Mouse (Mus musculus) kidney, adult 11 months (tissue): ENCODE measurements around the gene Syt1.
A peak's percentile ranks its signal among the peaks of the same experiment; 100 is the strongest.

Experiments used
- DNase-seq: peaks from one replicate; pipeline ENCODE4 v3.0.0; 2022

The Syt1 gene

DNA sequence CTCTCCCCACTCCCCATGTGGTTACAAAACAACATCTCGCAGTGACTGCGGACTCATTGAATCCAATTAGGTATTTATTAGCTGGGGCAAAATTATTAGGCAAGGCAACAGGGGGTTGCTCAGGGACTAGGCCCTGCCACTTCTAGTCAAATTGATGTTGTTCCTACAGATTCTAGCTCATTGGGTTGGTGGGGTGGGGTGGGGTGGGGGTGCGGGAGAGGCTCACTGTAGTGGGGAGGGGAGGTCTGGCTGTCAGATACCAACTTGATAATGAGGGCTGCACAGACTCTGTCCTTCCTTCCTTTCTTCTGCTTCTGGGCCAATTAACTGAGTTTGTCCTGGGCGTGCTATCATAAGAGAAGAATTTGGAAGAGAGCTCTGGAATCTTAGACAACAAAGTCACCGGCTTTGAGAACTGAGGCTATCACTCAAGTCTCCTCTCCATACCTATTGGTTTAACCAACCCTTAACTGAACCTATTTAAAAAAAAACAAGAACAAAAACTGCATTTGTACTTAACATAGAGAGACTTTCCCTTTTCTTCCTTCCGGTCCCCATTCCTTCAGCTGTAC lies 441.1 kb downstream of the Syt1 start:
- no peak for DNase-seq

DNA sequence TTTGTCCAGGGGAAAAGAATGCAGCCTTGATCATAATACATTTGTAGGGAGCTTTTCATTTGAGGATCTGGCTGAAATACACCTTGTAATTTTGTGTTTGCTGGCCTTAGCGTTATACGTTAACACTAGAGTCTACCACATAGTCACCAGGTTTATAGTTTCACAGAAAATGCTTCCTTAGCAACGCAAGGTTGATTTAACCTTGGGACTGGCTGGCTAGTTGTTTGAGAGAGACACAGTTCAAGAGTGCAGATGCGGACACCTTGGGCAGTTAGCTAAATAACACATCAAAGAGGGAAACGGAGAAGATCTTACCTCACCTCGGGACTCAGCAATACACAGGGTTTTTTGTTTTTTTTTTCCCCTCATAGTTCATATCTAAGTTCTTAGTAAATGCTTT lies 441.9 kb downstream of the Syt1 start:
- peak; percentile 59 for DNase-seq

DNA sequence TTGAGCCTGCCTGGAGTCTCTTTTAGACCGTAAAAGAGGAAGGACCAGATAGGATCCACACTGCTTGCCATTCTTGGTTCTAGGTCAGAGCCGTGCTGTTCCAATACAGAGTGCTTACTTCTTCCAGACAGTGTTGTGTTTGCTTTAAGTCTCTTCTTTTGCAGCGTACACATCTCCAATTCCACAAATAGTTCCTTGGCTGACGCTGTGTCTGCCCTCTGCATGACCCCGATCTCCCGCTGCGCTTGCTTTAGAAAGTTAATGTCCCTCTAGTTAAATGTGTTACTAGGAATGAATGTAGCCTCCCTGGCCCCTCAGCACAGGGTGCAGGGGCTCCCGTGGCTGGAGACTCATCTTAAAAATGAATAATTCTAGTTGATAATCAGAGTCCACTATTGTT lies 442.6 kb downstream of the Syt1 start:
- DNase-seq: peak; percentile 86

DNA sequence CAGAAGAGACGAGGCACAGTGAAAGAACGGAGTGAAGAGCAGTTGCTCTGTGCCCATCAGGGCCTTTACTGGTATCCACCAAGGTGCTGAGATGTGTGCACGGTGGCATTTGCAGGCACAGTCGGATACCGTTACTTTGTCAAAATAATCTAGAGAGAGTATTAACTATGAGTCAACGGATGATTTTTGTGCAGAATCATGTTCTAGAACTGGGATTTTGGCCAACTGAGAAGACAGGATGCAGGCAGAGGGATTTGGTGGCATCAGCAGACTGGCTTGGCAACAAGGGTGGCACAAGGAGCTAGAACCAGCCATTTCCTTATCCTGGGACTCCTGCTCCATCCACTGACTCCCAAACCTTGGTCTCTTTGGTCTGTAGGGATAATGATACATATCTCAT lies 443.3 kb downstream of the Syt1 start:
- DNase-seq: no peak

DNA sequence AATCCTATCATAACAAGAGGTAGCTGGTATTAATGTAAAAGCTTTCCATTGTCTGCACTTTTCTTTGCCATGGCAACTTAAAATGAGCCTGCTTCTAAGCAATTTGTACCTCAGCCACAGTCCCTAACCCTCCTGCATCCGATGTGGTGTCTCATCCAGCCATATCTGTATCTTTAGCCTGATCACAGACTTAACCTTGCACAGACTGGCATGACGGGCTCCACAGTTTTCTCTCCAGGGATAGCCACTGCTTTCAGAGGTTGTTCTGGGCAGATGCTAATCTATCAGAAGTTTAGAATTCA lies 451.2 kb downstream of the Syt1 start:
- DNase-seq: no peak

DNA sequence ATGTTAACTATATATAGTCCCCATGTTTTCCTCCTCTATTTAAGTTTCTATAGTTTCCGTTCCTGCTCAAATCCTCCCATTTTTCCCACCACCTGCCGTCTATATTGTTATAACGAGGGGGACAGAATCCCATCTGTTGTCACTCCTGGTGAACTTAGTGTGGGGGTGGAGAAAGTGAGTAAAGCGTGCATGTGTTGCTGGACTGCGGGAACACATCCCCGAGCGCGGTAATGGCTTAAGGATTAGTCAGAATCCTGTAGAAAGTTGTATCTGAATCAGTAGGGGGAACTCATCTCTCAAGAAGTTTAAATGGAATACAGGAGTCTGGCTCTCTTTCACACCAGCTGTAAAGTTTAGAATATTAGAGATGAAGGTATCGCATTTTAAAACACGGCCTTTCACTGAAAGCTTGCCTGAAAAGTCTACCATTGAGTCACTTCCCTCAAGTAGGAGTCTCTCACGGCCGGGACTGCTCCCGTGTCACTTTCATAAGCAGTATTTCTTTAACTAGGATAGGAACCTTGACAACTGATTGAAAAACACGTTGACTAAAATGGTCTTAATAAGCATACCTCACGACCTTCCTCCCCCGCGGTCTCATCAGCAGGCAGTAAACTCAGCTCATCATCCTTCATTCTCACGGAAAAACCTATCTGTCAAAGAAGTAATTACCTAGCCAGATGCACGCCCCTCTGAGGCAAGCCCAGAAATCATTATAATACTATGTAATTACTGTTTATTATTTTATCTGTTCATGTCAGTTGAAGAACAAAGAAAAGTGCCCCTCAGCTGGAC lies 451.8 kb downstream of the Syt1 start:
- DNase-seq: no peak

DNA sequence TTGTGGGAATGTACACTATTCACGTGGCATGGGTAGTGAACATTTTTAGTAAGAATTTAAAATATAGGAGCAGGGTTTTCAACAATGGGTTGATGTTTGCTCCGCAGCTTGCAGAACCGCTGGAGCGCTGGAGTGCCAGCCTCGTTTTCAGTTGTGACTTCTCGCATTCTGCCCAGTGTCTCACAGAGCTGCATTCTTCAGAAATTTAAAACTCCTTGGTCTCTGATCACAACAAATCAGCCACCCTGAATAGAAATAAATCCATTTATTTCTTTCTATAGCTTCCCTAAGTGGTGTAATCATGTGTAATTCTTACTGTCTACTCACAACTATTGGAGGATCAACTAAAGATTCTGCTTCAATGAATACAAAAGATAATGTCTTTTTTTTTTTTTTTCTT lies 458.2 kb downstream of the Syt1 start:
- no peak for DNase-seq

DNA sequence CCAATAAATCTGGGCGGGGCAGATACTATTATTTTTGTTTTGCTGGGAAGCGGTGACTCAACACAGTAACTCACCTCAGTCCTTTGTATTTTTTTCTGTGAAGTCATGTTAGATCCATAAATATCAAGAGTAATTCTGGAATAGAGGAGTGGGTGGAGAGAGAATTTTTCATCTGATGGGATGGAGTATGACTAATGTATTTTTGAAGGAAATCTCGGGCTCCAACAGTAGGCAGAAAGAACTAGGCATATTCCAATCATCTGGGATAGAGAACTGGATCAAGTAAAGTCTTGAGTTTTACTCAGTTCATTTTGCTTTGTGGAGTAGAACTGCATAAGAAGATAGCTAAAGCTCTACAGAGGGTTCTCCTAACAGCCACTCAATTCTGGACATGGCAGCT lies 465.1 kb downstream of the Syt1 start:
- no peak for DNase-seq

DNA sequence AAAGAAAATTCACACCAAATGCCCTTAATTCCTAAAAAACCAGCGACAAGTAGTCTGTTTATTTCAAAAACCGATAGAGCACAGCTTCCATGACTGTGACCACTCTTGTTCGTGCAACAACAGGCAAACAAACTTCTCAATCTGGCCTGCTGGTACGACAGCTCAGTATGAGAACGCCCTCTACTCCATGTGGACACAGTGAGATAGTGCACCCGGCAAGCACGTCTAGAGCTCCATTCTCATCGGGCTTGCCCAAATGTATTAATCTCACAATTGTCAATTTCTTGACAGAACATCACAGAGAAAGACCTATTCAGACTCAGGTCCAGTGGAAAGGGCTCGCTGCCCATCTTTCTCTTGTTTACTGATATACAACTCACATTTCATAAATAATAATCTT lies 469.2 kb downstream of the Syt1 start:
- DNase-seq: no peak

DNA sequence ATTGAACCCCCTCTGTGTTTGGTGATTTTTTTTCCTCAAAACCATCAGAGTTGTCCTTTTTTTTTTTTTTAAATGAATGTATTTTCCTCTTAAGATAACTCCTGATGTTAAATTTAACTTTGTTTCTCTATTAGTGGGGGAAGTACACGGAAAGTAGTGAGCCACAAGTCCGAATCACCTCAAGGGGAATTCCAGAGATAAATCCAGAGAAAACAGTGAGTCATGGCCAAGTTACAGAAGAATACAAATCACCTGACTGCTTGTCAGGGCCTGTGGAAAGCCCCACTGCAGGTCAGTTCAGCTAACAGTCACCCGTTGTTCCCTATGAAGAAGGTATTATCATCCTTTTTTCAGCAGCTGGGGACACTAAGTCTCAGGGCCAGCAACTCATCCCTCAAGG lies 472.2 kb downstream of the Syt1 start:
- no peak for DNase-seq

DNA sequence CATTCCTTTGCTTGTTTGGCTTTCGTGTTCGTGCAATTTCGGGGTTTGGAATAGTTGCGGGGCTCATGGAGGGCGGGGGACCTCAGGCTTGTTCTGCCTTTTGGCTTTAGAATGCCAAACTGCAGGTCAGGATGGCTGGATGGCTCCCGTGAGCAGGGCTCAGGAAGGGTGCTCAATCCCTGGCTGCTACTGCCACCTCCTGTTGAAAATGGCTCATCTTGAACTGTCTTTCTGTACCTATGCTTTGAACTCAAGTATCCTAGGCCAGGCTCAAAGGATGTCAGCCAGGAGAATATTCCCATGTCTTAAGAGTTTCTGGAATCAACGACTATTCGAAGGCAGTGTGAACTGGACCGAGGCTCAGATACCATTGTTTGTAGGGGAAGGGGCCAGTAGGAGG lies 473.1 kb downstream of the Syt1 start:
- DNase-seq: peak; percentile 42

DNA sequence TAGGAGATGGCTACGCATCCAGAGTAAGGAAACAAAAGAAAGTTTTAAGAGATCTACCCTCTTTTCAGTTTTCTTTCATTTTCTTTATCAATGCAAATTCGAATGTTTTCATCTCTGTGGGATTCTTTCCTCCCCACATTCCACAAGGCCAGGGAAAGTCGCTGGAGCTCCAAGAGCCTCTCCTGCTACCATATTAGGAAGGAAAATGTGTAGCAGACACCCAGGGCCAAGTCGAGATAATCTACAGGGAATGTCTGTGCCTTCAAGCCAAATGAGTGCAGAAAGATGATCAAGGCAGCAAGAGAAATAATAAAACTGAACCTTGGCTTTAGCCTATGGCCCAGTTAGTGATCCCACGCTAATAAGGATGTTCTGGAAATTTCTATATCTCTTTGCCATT lies 474.9 kb downstream of the Syt1 start:
- no peak for DNase-seq

DNA sequence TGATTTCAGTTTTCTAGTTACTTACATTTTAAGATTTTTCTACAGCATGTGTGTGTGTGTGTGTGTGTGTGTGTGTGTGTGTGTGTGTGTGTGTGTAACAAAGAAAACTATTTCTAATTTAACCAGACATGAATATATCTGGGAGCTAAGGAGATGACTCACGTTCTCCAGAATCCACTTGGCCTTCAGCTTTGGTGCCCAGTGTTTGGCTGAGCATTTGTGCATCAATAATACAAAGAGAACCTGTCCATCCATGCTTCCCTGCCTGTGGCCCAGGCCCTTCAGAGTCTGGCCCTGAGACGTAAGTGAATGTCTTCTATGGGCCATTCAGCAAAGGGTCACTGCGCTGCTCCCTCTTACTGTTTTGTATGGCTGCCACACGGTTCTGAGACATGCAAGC lies 476.7 kb downstream of the Syt1 start:
- no peak for DNase-seq

DNA sequence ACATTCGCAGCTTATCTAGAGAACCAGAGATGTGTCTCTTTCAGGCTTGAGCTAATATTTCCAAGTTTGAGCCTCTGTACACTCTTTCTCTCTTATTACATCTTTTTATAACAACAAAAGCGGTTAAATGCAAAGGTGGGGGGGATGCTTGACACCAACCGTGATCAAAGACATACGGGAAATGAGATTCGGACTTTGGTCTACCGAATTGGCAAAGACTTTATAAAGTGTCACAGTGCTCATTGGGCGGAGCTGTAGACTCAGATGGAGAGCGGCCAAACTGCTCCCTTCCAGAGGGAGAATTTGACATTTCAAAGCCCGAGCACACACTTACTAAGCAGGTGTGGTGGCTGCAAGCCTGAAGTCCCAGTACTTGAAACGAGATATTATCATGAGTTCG lies 477.9 kb downstream of the Syt1 start:
- no peak for DNase-seq

DNA sequence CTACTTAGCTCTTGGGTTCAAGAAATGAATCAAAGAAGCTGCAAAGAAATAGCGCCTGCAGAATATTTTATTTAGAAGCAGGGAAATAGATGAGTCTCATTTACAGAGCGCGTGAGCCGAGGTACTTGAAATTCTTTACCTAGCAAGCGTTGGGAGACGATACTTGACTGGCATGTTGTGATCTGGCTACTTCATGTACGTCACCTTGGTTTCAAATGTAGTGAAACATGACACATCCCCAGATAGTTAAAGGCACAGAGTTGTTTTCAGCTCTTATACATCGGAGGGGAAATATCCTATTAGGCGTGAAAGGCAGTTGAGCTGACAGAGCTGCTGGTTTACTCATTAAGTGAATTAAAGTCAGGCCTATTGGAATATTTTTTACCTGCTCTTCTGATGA lies 478.5 kb downstream of the Syt1 start:
- DNase-seq: no peak

DNA sequence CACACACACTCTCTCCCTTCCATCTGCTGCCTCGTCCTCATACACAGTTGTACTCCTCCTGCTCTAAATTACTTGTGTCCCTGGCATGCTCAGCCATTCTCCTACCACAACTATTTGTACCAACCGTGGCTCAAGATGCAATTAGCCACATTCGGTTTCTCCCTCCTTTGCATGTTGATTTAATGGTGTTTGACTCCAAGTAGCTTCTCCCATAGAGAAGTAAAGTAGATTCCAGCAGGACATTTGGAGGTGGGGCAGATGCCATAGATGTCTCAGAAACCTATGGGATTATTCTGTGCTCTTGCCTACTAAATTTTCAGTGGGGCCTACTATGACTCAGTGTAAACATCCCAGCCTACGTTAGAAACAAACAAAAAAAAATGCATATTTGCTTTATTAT lies 479.1 kb downstream of the Syt1 start:
- DNase-seq: no peak

DNA sequence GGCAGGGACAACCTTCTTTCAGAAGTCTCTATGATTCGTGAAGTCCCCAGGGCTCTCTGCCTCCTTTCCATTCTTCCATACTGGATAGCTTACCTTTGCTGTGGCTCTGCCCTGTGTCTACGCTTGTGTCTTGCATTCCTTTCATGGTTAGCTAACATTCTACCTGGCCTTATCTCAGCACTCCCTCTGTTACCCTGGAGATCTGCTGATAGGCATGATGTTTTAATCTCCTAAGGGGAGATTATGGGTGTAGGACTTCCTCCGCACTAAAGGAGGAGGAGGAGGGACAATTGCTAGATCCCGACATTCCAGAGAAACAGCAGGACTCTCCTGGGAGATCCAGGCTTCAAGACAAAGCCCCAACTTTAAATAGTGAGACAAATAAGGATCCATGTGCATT lies 479.7 kb downstream of the Syt1 start:
- no peak for DNase-seq

DNA sequence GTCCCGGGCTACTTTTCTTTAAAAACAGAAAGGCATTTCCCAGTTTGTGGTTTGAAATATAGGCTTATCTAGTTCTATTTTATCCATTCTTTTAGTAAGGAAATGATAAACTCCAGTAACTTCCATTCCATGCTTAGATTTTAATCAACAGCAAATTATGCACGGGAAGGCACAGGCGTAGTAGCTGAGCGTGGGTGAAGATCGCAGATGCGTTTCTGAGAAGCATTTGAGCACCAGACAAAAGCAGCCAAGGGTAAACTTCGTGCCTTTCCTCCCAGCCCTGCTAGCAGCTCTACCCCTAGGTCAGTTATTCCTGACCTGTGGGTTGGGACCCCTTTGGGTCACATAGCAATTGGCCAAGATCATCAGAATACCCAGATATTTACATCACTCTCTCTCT lies 482.4 kb downstream of the Syt1 start:
- DNase-seq: no peak

DNA sequence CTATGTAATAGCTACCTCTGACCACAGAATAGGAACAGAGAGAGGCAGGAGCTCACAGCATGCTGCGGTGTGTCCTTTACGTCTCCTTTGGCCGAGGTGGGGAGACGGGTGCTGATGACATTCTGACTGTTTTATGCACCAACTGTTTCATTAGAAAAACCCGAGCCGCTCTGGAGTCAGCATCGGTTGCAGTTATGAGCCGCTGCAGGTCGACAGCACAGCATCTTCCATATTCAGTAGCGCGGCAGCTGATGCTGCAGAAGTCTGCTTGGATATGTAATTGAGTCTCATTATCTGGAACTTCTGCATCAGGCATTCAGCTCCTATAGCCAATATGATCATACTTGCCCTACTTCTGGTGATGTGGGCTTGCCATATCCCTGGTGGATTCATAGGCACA lies 485.3 kb downstream of the Syt1 start:
- no peak for DNase-seq

DNA sequence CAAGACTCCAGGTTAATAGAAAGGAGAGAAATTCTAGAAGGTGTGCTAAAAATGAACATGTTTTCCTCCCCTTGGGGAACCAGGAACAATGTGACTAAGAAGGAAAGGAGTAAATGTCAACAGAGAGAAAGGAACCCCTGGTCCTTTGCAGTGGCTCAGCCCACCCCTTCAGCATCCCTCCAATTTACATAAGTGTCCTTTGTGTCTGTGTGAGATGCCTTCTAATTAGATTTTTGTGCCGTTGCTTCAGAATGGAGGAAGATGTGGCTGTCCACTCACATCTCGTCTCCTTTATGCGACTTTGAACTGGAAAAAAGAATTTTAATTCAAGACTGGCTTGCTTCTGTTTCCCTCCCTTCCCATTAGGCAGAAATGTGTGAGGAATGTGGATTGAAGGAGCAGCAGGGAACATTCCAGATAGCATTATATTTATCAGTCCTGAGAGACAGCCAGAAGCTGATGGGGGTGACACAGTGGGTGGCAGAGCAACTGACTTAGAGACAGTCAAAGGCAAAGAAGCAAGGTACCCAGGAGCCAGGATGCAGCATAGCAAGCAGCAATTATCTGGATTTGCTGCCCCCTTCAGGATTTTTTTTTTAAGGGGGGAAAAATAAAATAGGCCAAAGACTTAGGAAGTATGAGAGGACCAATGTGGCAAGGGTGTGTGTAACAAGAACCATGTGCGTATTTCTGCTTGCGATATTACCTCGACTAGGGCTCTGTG lies 486.3 kb downstream of the Syt1 start:
- DNase-seq: no peak

DNA sequence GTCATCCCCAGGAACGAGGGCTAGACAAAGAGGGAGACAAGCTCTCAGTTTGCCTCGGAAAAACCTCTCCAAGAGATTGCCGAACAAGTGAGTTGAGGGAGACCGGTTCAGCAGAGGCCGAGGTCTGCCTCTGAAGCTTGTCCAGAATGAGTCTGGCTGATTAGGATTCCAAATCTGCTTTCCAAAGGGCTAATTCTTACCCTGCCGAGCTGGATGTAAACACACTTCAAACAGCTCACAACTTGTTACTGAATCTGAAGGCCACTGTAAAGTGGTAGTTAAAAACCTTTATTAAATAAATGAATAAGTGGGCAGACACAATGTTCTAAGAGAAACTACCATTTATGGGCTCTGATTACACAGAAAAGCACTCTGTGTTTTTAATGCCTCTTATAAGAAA lies 491.6 kb downstream of the Syt1 start:
- no peak for DNase-seq

DNA sequence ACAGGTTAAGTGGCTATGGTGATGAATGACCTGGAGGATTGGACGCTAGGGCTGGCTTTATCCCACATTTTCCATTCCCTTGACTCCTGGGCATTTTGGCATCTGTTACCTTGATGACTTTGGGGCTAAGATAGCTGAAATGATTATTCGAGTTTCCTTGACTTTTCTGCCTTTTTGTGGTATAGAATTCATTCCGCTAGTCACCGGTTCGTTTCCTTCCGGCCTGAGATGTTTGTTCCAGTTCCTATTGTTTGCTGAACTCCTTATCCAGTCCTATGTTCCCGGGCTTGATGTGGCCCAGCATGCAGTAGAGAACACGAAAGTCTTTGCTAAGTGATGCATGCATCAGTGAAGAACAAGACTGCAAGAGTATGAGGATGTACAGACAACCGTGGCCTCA lies 493.7 kb downstream of the Syt1 start:
- no peak for DNase-seq

DNA sequence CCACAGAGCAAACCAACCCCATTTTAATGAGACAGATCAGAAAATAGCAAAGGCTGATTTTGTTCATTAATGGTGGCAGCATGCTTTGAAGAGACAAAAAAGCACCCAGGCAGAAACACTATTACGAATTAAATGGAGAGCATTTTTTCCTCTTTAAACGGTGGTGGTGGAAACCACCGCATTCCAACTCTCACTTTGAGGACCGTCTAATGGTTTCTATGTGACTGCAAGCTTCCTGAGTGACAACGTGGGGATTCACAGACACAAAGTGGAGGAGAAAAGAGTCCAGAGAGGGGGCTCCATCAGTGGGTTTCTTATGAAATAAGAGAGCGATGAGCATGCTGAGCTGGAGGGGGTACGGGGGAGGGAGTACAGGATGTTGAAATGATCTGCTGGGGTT lies 496.1 kb downstream of the Syt1 start:
- DNase-seq: no peak

DNA sequence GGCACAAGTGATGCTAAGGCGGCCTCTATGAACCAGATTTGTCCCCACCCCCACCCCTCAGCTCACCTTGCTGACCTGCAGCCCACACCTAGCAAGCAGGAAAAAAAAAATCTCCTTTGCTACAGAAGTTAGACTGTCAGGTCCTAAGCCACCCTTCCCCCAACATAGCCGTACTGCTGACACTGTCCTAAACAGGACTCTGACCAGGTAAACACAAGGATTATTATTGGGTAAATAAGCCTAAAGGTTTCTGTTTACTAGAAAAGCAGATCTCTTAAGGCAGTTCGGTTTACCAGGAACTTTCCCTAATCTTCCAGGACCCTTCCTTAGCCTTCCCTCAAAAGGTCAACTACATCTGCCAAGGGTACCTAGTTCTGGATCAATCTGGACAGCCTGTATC lies 501.2 kb downstream of the Syt1 start:
- DNase-seq: no peak

DNA sequence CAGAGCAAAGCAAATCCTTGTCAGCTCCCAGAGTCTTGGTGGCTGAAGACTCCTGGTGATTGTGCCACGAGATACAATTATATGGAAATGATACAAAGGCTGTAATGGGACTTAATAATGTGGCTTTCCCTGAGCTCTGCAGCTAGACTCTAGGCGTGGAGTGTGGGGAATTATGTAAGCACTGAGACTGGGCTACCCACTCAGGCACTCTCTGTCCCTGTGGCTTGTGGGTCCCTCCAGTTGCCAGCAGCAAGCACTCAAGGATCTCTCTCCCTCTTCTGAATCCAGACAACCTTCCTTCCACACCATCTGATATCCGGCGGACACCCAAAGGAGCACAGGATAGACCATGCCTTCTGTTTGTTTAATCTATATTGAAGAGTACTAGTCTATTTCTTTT lies 503.9 kb downstream of the Syt1 start:
- no peak for DNase-seq
